Mouse (Mus musculus) forebrain, embryonic 10.5 days (tissue): ENCODE data around the gene Slc6a3. TPM values are rescaled to one million over a fixed set of nuclear protein-coding genes. Genes with fewer than 3 reads are reported as not detected.
A peak's percentile ranks its signal among the peaks of the same experiment; 100 is the strongest.

Experiments used
- DNase-seq: peaks from one replicate; pipeline ENCODE4 v3.0.0-alpha.2; 2017; ENCODE audit warnings: low spot score; ENCODE audit errors: extremely low spot score
- H3K27ac ChIP-seq: fragments of 300-500 bp; sonication (generic); 2 replicates; pipeline ENCODE4 v1.5.1; 2016; ENCODE audit warnings: mild to moderate bottlenecking
- H3K27me3 ChIP-seq: fragments of 300-500 bp; sonication (generic); 2 replicates; pipeline ENCODE4 v1.6.1; 2016; ENCODE audit warnings: mild to moderate bottlenecking; ENCODE audit not compliant: poor library complexity, severe bottlenecking
- H3K36me3 ChIP-seq: fragments of 300-500 bp; sonication (generic); replicated peaks from 2 replicates; pipeline ENCODE4 v1.6.1; 2016; ENCODE audit warnings: mild to moderate bottlenecking, moderate library complexity
- H3K4me1 ChIP-seq: fragments of 300-500 bp; sonication (generic); 2 replicates; pipeline ENCODE4 v1.6.1; 2016
- H3K4me3 ChIP-seq: fragments of 300-500 bp; sonication (generic); 2 replicates; pipeline ENCODE4 v1.5.1; 2016; ENCODE audit warnings: mild to moderate bottlenecking, moderate library complexity
- H3K9me3 ChIP-seq: fragments of 300-500 bp; sonication (generic); 2 replicates; pipeline ENCODE4 v1.6.1; 2016; ENCODE audit warnings: mild to moderate bottlenecking, moderate library complexity
- WGBS: fragments of 180-500 bp; shearing (Covaris S2); methylation state at CpG from one replicate; pipeline ENCODE4 v1.1.7; 2016; 5-methylcytosine and 5-hydroxymethylcytosine counted together
- polyA plus RNA-seq: library from polyadenylated mRNA; unstranded; fragments of >200 nt; fragmentation: Nextera tagmentation; extraction: Ambion mirVana; gene quantifications from 2 replicates; pipeline ENCODE4 v1.2.1, GENCODE M21; 2016

Gene Slc6a3
- polyA plus RNA-seq, 1 experiment from 2014 or later = 0.22 TPM

- WGBS = 45% methylated on average over 4 of the region's 4 CpGs
- Histone ChIP-seq H3K27ac (peak overlapping the region; percentile 92), H3K9me3 (no peaks in the 10 kb centered on the region), H3K4me3 (peak overlapping the region; percentile 91), H3K27me3 (no peaks in the 10 kb centered on the region), H3K4me1 (peaks cover 24% of the 10 kb centered on the region), H3K36me3 (peaks cover 24% of the 10 kb centered on the region)
- no peak for DNase-seq
Observed at GRCm38 (mm10) chr13:73603046-73603445, 66.5 kb downstream of the Slc6a3 start.

DNA sequence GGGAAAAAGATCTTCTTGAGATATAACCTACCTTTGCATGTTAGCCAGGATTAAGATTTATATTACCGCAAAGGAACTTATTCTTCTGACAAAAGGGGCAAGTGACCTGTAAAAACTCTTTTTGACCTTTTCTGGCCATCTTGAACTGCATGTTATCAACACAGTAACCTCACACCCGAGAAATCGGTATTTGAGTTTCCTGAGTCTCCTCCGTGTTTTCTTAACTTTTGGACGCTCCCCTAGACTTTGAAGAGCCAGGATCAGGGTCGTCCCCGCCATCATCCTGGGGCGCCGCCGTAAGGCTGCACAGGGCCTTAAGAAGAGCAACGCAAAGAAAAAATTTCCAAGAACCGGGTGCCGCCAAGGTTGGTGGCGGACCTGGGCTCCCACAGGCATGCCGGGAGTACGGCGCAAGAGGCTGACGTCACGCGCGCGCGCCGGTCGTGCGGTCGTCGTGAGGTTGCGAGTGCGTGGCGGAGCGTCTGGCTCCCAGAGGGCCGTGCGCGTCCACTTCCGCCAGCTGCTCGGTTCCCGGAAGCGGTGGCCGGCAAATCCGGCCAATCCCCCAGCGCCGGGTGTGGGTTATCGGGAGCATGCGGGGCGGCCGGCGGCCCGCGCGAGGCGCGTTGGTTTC, 67.1 kb downstream of the Slc6a3 start, which contains the start of gene Clptm1l:
TSS of gene Clptm1l (plus strand) at position 485 of the 634 bp plus-strand sequence.
- peak within 1 kb of the TSS; percentile 91 for H3K4me3 ChIP-seq
- DNase-seq = peak; percentile 96
- no peaks in the 10 kb centered on the region for H3K9me3 ChIP-seq
- H3K4me1 ChIP-seq = peaks cover 24% of the 10 kb centered on the region
- under 1% methylated on average over 53 of the region's 53 CpGs for WGBS
- no peaks in the 10 kb centered on the region for H3K27me3 ChIP-seq
- peak within 1 kb of the TSS; percentile 92 for H3K27ac ChIP-seq
- H3K36me3 ChIP-seq = peaks cover 30% of the 10 kb centered on the region

DNA sequence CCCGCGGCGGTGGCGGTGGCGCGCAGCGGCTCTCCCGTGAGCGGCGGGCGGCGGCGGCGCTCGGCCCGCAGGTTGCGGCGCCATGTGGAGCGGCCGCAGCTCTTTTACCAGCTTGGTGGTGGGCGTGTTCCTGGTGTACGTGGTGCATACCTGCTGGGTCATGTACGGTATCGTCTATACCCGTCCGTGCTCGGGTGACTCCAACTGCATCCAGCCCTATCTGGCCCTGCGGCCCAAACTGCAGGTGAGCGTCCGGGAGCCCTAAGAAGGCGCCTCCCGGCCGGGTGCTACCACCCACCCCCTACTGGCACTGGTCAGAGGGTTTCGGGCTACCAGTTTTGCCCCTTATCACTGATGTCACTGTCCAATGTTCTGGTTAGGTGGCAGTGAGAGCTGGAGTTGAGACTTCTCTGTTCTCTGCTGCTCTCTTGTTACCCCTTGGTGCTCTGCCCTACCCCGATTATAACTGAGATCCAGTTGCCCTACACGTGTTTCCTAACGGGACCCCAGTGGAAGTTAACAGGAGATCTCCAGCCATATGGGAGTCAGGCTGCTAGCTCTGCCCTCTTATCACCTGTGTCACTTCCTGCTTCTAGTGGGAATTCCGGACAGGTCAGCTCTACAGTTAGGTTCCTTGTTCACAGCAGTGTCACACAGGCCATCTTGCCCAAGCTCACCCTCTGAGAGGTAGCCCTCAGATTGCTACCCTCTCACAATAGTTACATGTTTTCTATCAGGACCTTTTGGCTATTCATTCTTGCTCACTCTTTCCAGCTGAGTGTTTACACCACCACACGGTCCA, 67.8 kb downstream of the Slc6a3 start:
- peak overlapping the region; percentile 91 for H3K4me3 ChIP-seq
- WGBS = 4% methylated on average over 39 of the region's 39 CpGs
- no peaks in the 10 kb centered on the region for H3K9me3 ChIP-seq
- H3K27me3 ChIP-seq = no peaks in the 10 kb centered on the region
- H3K4me1 ChIP-seq = peaks cover 24% of the 10 kb centered on the region
- no peak for DNase-seq
- H3K36me3 ChIP-seq = peaks cover 38% of the 10 kb centered on the region
- H3K27ac ChIP-seq = peak overlapping the region; percentile 92

- no peak for DNase-seq
- H3K9me3 ChIP-seq = no peaks in the 10 kb centered on the region
- WGBS = 88% methylated on average over 5 of the region's 5 CpGs
- peaks cover 87% of the 10 kb centered on the region for H3K36me3 ChIP-seq
- H3K27ac ChIP-seq = no peak overlapping the region
- H3K4me3 ChIP-seq = no peak overlapping the region
- H3K27me3 ChIP-seq = no peaks in the 10 kb centered on the region
- H3K4me1 ChIP-seq = no peaks in the 10 kb centered on the region
Observed at GRCm38 (mm10) chr13:73618406-73618805, 81.9 kb downstream of the Slc6a3 start.

- H3K36me3 ChIP-seq = peaks cover 65% of the 10 kb centered on the region
- H3K4me1 ChIP-seq = no peaks in the 10 kb centered on the region
- no peak for DNase-seq
- H3K4me3 ChIP-seq = no peak overlapping the region
- WGBS = 74% methylated on average over 6 of the region's 6 CpGs
- H3K27ac ChIP-seq = no peak overlapping the region
- no peaks in the 10 kb centered on the region for H3K27me3 ChIP-seq
- no peaks in the 10 kb centered on the region for H3K9me3 ChIP-seq
Observed at GRCm38 (mm10) chr13:73620637-73621036, 84.1 kb downstream of the Slc6a3 start.

- H3K4me3 ChIP-seq = peak overlapping the region; percentile 76
- H3K9me3 ChIP-seq = no peaks in the 10 kb centered on the region
- peaks cover 28% of the 10 kb centered on the region for H3K36me3 ChIP-seq
- peak overlapping the region; percentile 88 for H3K27ac ChIP-seq
- 45% methylated on average over 6 of the region's 6 CpGs for WGBS
- peaks cover 26% of the 10 kb centered on the region for H3K4me1 ChIP-seq
- DNase-seq = no peak
- peaks cover 10% of the 10 kb centered on the region for H3K27me3 ChIP-seq
Observed at GRCm38 (mm10) chr13:73626410-73626744, 89.8 kb downstream of the Slc6a3 start.

- peaks cover 10% of the 10 kb centered on the region for H3K27me3 ChIP-seq
- H3K4me1 ChIP-seq = peaks cover 26% of the 10 kb centered on the region
- H3K9me3 ChIP-seq = no peaks in the 10 kb centered on the region
- peaks cover 23% of the 10 kb centered on the region for H3K36me3 ChIP-seq
- DNase-seq = peak; percentile 67
- peak within 1 kb of the TSS; percentile 88 for H3K27ac ChIP-seq
- H3K4me3 ChIP-seq = peak within 1 kb of the TSS; percentile 76
- 10% methylated on average over 47 of the region's 47 CpGs for WGBS
Observed at GRCm38 (mm10) chr13:73626745-73627549, 90.4 kb downstream of the Slc6a3 start, which contains the start of gene Tert. Gene Tert (plus strand): TSS chr13:73626911.

Other genes with a start within 250 kb of the Slc6a3 start
- gene Mrpl36, start 208.2 kb upstream of the Slc6a3 start, polyA plus RNA-seq = 143 and 145 TPM in 2 replicates
- gene Ndufs6, start 208.2 kb upstream of the Slc6a3 start, polyA plus RNA-seq = 383 and 405 TPM in 2 replicates
- gene Lpcat1, start 69.5 kb upstream of the Slc6a3 start, polyA plus RNA-seq = 63.5 and 67.3 TPM in 2 replicates
- 103 and 104 TPM in 2 replicates for gene Clptm1l, start 67.3 kb downstream of the Slc6a3 start, polyA plus RNA-seq
- 7.5 and 7.6 TPM in 2 replicates for gene Tert, start 90.2 kb downstream of the Slc6a3 start, polyA plus RNA-seq
- not detected in 2 replicates for gene Slc6a18, start 141.3 kb downstream of the Slc6a3 start, polyA plus RNA-seq
- 0.06 and 0.10 TPM in 2 replicates for gene Slc6a19, start 168.1 kb downstream of the Slc6a3 start, polyA plus RNA-seq
- 57.2 and 57.5 TPM in 2 replicates for gene Slc12a7, start 196.3 kb downstream of the Slc6a3 start, polyA plus RNA-seq